Mouse (Mus musculus): ENCODE measurements around the gene Grasp. TPM values are rescaled to one million over a fixed set of nuclear protein-coding genes. Genes with fewer than 3 reads are reported as not detected.

Gene Grasp
- polyA plus RNA-seq, 1 experiment from 2014 or later = 6.7 TPM

- no peaks in the 10 kb centered on the region for H3K27me3 ChIP-seq (ENCODE audit: control insufficient read depth, insufficient read depth, low read length)
- DNase-seq (ENCODE audit: low spot score) = no peak
- no peaks in the 10 kb centered on the region for H3K36me3 ChIP-seq (ENCODE audit: control insufficient read depth, insufficient read depth, low read length)
- H3K9me3 ChIP-seq (ENCODE audit: control insufficient read depth, low read length) = no peaks in the 10 kb centered on the region
- 56% methylated on average over 9 of the region's 9 CpGs for WGBS
- H3K9ac ChIP-seq (ENCODE audit: low read length) = no peak overlapping the region
- H3K4me1 ChIP-seq (ENCODE audit: control insufficient read depth, insufficient read depth, low read length) = peaks cover 12% of the 10 kb centered on the region
- H3K4me2 ChIP-seq (ENCODE audit: low read depth, severe bottlenecking) = no peak overlapping the region
- no peak overlapping the region for H3K4me3 ChIP-seq (ENCODE audit: low read depth, low read length)
- ATAC-seq (ENCODE audit: insufficient number of reproducible peaks, low FRiP score, low TSS enrichment, low read depth) = no peak
- H3K27ac ChIP-seq (replicated peaks; ENCODE audit: low read depth, low read length) = no peak overlapping the region
These were observed 17.9 kb downstream of the Grasp start for GRCm38 (mm10) chr15:101241853-101242252.

- WGBS = 18% methylated on average over 8 of the region's 8 CpGs
- H3K27me3 ChIP-seq (ENCODE audit: control insufficient read depth, insufficient read depth, low read length) = no peaks in the 10 kb centered on the region
- no peak overlapping the region for H3K27ac ChIP-seq (replicated peaks; ENCODE audit: low read depth, low read length)
- ATAC-seq (ENCODE audit: insufficient number of reproducible peaks, low FRiP score, low TSS enrichment, low read depth) = no peak
- H3K4me1 ChIP-seq (ENCODE audit: control insufficient read depth, insufficient read depth, low read length) = peaks cover 13% of the 10 kb centered on the region
- no peak overlapping the region for H3K4me3 ChIP-seq (ENCODE audit: low read depth, low read length)
- no peaks in the 10 kb centered on the region for H3K9me3 ChIP-seq (ENCODE audit: control insufficient read depth, low read length)
- no peak overlapping the region for H3K4me2 ChIP-seq (ENCODE audit: low read depth, severe bottlenecking)
- peak; percentile 65 for DNase-seq (ENCODE audit: low spot score)
- peak overlapping the region; percentile 43; the same call in 1 of the 2 replicates for H3K9ac ChIP-seq (ENCODE audit: low read length)
- H3K36me3 ChIP-seq (ENCODE audit: control insufficient read depth, insufficient read depth, low read length) = no peaks in the 10 kb centered on the region
These were observed 18.7 kb downstream of the Grasp start for GRCm38 (mm10) chr15:101242645-101243044.

- peaks cover 13% of the 10 kb centered on the region for H3K4me1 ChIP-seq (ENCODE audit: control insufficient read depth, insufficient read depth, low read length)
- ATAC-seq (ENCODE audit: insufficient number of reproducible peaks, low FRiP score, low TSS enrichment, low read depth) = no peak
- no peak overlapping the region for H3K9ac ChIP-seq (ENCODE audit: low read length)
- H3K27ac ChIP-seq (replicated peaks; ENCODE audit: low read depth, low read length) = no peak overlapping the region
- H3K9me3 ChIP-seq (ENCODE audit: control insufficient read depth, low read length) = no peaks in the 10 kb centered on the region
- no peak for DNase-seq (ENCODE audit: low spot score)
- no peak overlapping the region for H3K4me3 ChIP-seq (ENCODE audit: low read depth, low read length)
- no peaks in the 10 kb centered on the region for H3K36me3 ChIP-seq (ENCODE audit: control insufficient read depth, insufficient read depth, low read length)
- 72% methylated on average over 3 of the region's 3 CpGs for WGBS
- no peaks in the 10 kb centered on the region for H3K27me3 ChIP-seq (ENCODE audit: control insufficient read depth, insufficient read depth, low read length)
- no peak overlapping the region for H3K4me2 ChIP-seq (ENCODE audit: low read depth, severe bottlenecking)
These were observed 20.0 kb downstream of the Grasp start for GRCm38 (mm10) chr15:101244012-101244411.

- Histone ChIP-seq H3K4me2 (ENCODE audit: low read depth, severe bottlenecking) (peak overlapping the region; percentile 54), H3K9me3 (ENCODE audit: control insufficient read depth, low read length) (no peaks in the 10 kb centered on the region), H3K9ac (ENCODE audit: low read length) (peak overlapping the region; percentile 56), H3K4me3 (ENCODE audit: low read depth, low read length) (peak overlapping the region; percentile 29), H3K27me3 (ENCODE audit: control insufficient read depth, insufficient read depth, low read length) (no peaks in the 10 kb centered on the region), H3K36me3 (ENCODE audit: control insufficient read depth, insufficient read depth, low read length) (no peaks in the 10 kb centered on the region), H3K27ac (replicated peaks; ENCODE audit: low read depth, low read length) (peak overlapping the region; percentile 86), H3K4me1 (ENCODE audit: control insufficient read depth, insufficient read depth, low read length) (peaks cover 10% of the 10 kb centered on the region; the same call in 1 of the 2 replicates)
- DNase-seq (ENCODE audit: low spot score) = peak; percentile 96
- under 1% methylated on average over 56 of the region's 56 CpGs for WGBS
- peak; percentile 97 for ATAC-seq (ENCODE audit: insufficient number of reproducible peaks, low FRiP score, low TSS enrichment, low read depth)
These were observed 22.5 kb downstream of the Grasp start for GRCm38 (mm10) chr15:101246231-101247154.

- ATAC-seq (ENCODE audit: insufficient number of reproducible peaks, low FRiP score, low TSS enrichment, low read depth) (no peak), DNase-seq (ENCODE audit: low spot score) (no peak)
- Histone ChIP-seq H3K4me1 (ENCODE audit: control insufficient read depth, insufficient read depth, low read length) (peaks cover 10% of the 10 kb centered on the region; the same call in 1 of the 2 replicates), H3K27me3 (ENCODE audit: control insufficient read depth, insufficient read depth, low read length) (no peaks in the 10 kb centered on the region), H3K9me3 (ENCODE audit: control insufficient read depth, low read length) (no peaks in the 10 kb centered on the region), H3K27ac (replicated peaks; ENCODE audit: low read depth, low read length) (peak overlapping the region; percentile 86; the same call in 1 of the 2 replicates), H3K36me3 (ENCODE audit: control insufficient read depth, insufficient read depth, low read length) (no peaks in the 10 kb centered on the region), H3K4me2 (ENCODE audit: low read depth, severe bottlenecking) (peak overlapping the region; percentile 54; the same call in 1 of the 2 replicates), H3K9ac (ENCODE audit: low read length) (no peak overlapping the region), H3K4me3 (ENCODE audit: low read depth, low read length) (no peak overlapping the region)
- WGBS = 76% methylated on average over 1 of the region's 1 CpGs
These were observed 23.1 kb downstream of the Grasp start for GRCm38 (mm10) chr15:101247155-101247498.

GRCm38 (mm10) chr15:101248029-101248710 lies 24.2 kb downstream of the Grasp start:
- no peak overlapping the region for H3K4me3 ChIP-seq (ENCODE audit: low read depth, low read length)

GRCm38 (mm10) chr15:101250220-101250800 lies 26.3 kb downstream of the Grasp start:
- H3K27ac ChIP-seq (replicated peaks; ENCODE audit: low read depth, low read length) = no peak overlapping the region
- no peak overlapping the region for H3K4me2 ChIP-seq (ENCODE audit: low read depth, severe bottlenecking)
- ATAC-seq (ENCODE audit: insufficient number of reproducible peaks, low FRiP score, low TSS enrichment, low read depth) (no peak), DNase-seq (ENCODE audit: low spot score) (no peak)
- 79% methylated on average over 9 of the region's 9 CpGs for WGBS
- H3K4me3 ChIP-seq (ENCODE audit: low read depth, low read length) = no peak overlapping the region
- peaks cover 12% of the 10 kb centered on the region for H3K4me1 ChIP-seq (ENCODE audit: control insufficient read depth, insufficient read depth, low read length)
- no peaks in the 10 kb centered on the region for H3K36me3 ChIP-seq (ENCODE audit: control insufficient read depth, insufficient read depth, low read length)
- H3K9me3 ChIP-seq (ENCODE audit: control insufficient read depth, low read length) = no peaks in the 10 kb centered on the region
- 0 out of 2 replicates have a peak, but pooled peaks cover 2% of the 10 kb centered on the region for H3K27me3 ChIP-seq (ENCODE audit: control insufficient read depth, insufficient read depth, low read length)
- no peak overlapping the region for H3K9ac ChIP-seq (ENCODE audit: low read length)

More at GRCm38 (mm10) chr15:101248029-101248710, 24.2 kb downstream of the Grasp start:
- Histone ChIP-seq H3K9ac (ENCODE audit: low read length) (0 out of 2 replicates have a peak overlapping the region, but pooled peaks have one; percentile 12), H3K9me3 (ENCODE audit: control insufficient read depth, low read length) (no peaks in the 10 kb centered on the region), H3K27ac (replicated peaks; ENCODE audit: low read depth, low read length) (no peak overlapping the region), H3K4me2 (ENCODE audit: low read depth, severe bottlenecking) (no peak overlapping the region), H3K27me3 (ENCODE audit: control insufficient read depth, insufficient read depth, low read length) (no peaks in the 10 kb centered on the region), H3K36me3 (ENCODE audit: control insufficient read depth, insufficient read depth, low read length) (no peaks in the 10 kb centered on the region), H3K4me1 (ENCODE audit: control insufficient read depth, insufficient read depth, low read length) (peaks cover 5% of the 10 kb centered on the region; the same call in 1 of the 2 replicates)
- WGBS = 67% methylated on average over 5 of the region's 5 CpGs
- DNase-seq (ENCODE audit: low spot score) (no peak), ATAC-seq (ENCODE audit: insufficient number of reproducible peaks, low FRiP score, low TSS enrichment, low read depth) (no peak)

- no peak for ATAC-seq (ENCODE audit: insufficient number of reproducible peaks, low FRiP score, low TSS enrichment, low read depth)
- 0 out of 2 replicates have a peak, but pooled peaks cover 2% of the 10 kb centered on the region for H3K27me3 ChIP-seq (ENCODE audit: control insufficient read depth, insufficient read depth, low read length)
- WGBS = 85% methylated on average over 5 of the region's 5 CpGs
- H3K4me1 ChIP-seq (ENCODE audit: control insufficient read depth, insufficient read depth, low read length) = peaks cover 11% of the 10 kb centered on the region
- H3K4me2 ChIP-seq (ENCODE audit: low read depth, severe bottlenecking) = no peak overlapping the region
- no peak for DNase-seq (ENCODE audit: low spot score)
- no peaks in the 10 kb centered on the region for H3K9me3 ChIP-seq (ENCODE audit: control insufficient read depth, low read length)
- no peak overlapping the region for H3K4me3 ChIP-seq (ENCODE audit: low read depth, low read length)
- H3K27ac ChIP-seq (replicated peaks; ENCODE audit: low read depth, low read length) = no peak overlapping the region
- H3K36me3 ChIP-seq (ENCODE audit: control insufficient read depth, insufficient read depth, low read length) = no peaks in the 10 kb centered on the region; the same call in 1 of the 2 replicates
- no peak overlapping the region for H3K9ac ChIP-seq (ENCODE audit: low read length)
These were observed 27.9 kb downstream of the Grasp start for GRCm38 (mm10) chr15:101251930-101252329.

Data from limb, embryonic 11.5 days (tissue).